Mouse (Mus musculus) olfactory bulb, adult 2 months (tissue): ENCODE data around the gene Pnn.

Source experiments
- CTCF ChIP-seq: fragments of 200-500 bp; IDR thresholded peaks from 2 replicates; pipeline ENCODE4 v1.5.1; 2012; ENCODE audit warnings: low read depth, mild to moderate bottlenecking, low read length, moderate library complexity; ENCODE audit not compliant: insufficient read depth
- POLR2A ChIP-seq: fragments of 200-500 bp; IDR thresholded peaks from 2 replicates; pipeline ENCODE4 v1.6.1; 2012; ENCODE audit warnings: mild to moderate bottlenecking, low read depth, low read length, moderate library complexity; ENCODE audit not compliant: insufficient read depth

DNA sequence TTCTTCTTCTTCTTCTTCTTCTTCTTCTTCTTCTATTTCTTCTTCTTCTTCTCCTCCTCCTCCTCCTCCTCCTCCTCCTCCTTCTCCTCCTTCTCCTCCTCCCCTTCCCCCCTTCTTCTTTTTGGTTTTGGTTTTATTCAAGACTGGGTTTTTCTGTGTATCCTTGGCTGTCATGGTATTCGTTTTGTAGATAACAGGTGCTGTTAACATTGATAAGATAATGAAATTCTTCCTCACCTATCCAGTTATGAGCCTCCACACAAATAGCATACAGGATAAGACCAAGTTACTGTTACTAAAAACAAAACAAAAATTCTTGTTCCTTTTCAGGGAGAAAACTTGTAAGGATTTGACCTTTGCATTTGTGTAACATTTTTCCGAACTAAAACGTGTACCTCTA, 908 bp upstream of the Pnn start:
- TF ChIP-seq POLR2A = no peak
- TF ChIP-seq CTCF = no peak
